Mouse (Mus musculus) hindbrain, embryonic 13.5 days (tissue): ENCODE measurements at regions not wholly inside any gene's neighbourhood (a gene's known extent, or its start where the extent isn't known, plus 50 kb on each side); places are given as distances from the start of the nearest gene placed in this dataset.

ENCODE experiments used
- ATAC-seq: fragments of 200-750 bp; cut with Nextera tagmentation; 2 replicates; pipeline ENCODE4 v1.8.0; 2017; ENCODE audit warnings: moderate TSS enrichment; ENCODE audit not compliant: low FRiP score
- H3K27ac ChIP-seq: fragments of 300-500 bp; sonication (generic); 2 replicates; pipeline ENCODE4 v1.5.1; 2015; ENCODE audit warnings: inconsistent platforms, mild to moderate bottlenecking, moderate library complexity
- H3K27me3 ChIP-seq: fragments of 300-500 bp; sonication (generic); 2 replicates; pipeline ENCODE4 v1.6.1; 2015; ENCODE audit warnings: mild to moderate bottlenecking, inconsistent platforms
- H3K36me3 ChIP-seq: fragments of 300-500 bp; sonication (generic); 2 replicates; pipeline ENCODE4 v1.6.1; 2015; ENCODE audit warnings: mild to moderate bottlenecking, inconsistent platforms
- H3K4me1 ChIP-seq: fragments of 300-500 bp; sonication (generic); replicated peaks from 2 replicates; pipeline ENCODE4 v1.6.1; 2015; ENCODE audit warnings: inconsistent platforms
- H3K4me2 ChIP-seq: fragments of 300-500 bp; sonication (generic); 2 replicates; pipeline ENCODE4 v1.6.1; 2015; ENCODE audit warnings: inconsistent platforms, mild to moderate bottlenecking, moderate library complexity
- H3K4me3 ChIP-seq: fragments of 300-500 bp; sonication (generic); 2 replicates; pipeline ENCODE4 v1.5.1; 2015; ENCODE audit warnings: mild to moderate bottlenecking, inconsistent platforms
- H3K9ac ChIP-seq: fragments of 300-500 bp; sonication (generic); 2 replicates; pipeline ENCODE4 v1.6.1; 2015; ENCODE audit warnings: mild to moderate bottlenecking, inconsistent platforms
- H3K9me3 ChIP-seq: fragments of 300-500 bp; sonication (generic); 2 replicates; pipeline ENCODE4 v1.6.1; 2016; ENCODE audit warnings: inconsistent platforms
- WGBS: fragments of 180-500 bp; shearing (Covaris S2); methylation state at CpG from one replicate; pipeline ENCODE4 v1.1.7; 2015; 5-methylcytosine and 5-hydroxymethylcytosine counted together

DNA sequence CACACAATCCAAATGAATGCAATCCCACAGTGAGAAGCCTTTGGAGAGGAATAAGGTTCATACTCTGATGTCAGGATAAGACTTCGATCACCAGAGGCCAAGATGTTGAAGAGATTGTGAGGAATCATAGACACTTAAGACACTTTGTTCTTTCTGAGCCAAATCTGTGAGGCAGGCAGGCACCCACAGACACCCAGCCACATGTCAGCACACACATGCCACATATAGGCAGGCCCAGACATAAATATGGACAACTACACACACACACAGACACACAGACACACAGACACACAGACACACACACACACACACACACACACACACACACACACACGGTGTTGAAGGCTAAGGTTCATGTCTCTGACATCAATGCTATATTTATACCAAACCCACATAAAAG, 185.1 kb upstream of the Frmd6 start:
- Histone ChIP-seq H3K9me3 (no peaks in the 10 kb centered on the region), H3K9ac (no peak overlapping the region)
- no peak for ATAC-seq

GRCm38 (mm10) chr12:70644910-70645309, 180.4 kb upstream of the Frmd6 start:
- no peaks in the 10 kb centered on the region for H3K36me3 ChIP-seq
- H3K9ac ChIP-seq = no peak overlapping the region
- WGBS = 88% methylated on average over 2 of the region's 2 CpGs
- no peaks in the 10 kb centered on the region for H3K27me3 ChIP-seq
- no peaks in the 10 kb centered on the region for H3K9me3 ChIP-seq
- no peaks in the 10 kb centered on the region for H3K4me1 ChIP-seq
- no peak overlapping the region for H3K4me2 ChIP-seq
- no peak overlapping the region for H3K4me3 ChIP-seq
- no peak for ATAC-seq
- H3K27ac ChIP-seq = no peak overlapping the region

More for the DNA sequence above, 185.1 kb upstream of the Frmd6 start:
- no peaks in the 10 kb centered on the region for H3K4me1 ChIP-seq
- no peak overlapping the region for H3K4me2 ChIP-seq
- H3K36me3 ChIP-seq = no peaks in the 10 kb centered on the region
- H3K4me3 ChIP-seq = no peak overlapping the region
- no peaks in the 10 kb centered on the region for H3K27me3 ChIP-seq
- WGBS = 91% methylated on average over 2 of the region's 2 CpGs
- H3K27ac ChIP-seq = no peak overlapping the region

GRCm38 (mm10) chr12:70645407-70645806, 179.9 kb upstream of the Frmd6 start:
- H3K4me3 ChIP-seq = no peak overlapping the region
- H3K36me3 ChIP-seq = no peaks in the 10 kb centered on the region
- no peak for ATAC-seq
- no peak overlapping the region for H3K4me2 ChIP-seq
- H3K27ac ChIP-seq = no peak overlapping the region
- WGBS = 64% methylated on average over 3 of the region's 3 CpGs
- no peak overlapping the region for H3K9ac ChIP-seq
- H3K4me1 ChIP-seq = no peaks in the 10 kb centered on the region
- H3K9me3 ChIP-seq = no peaks in the 10 kb centered on the region
- no peaks in the 10 kb centered on the region for H3K27me3 ChIP-seq

- no peak overlapping the region for H3K9ac ChIP-seq
- H3K4me2 ChIP-seq = no peak overlapping the region
- ATAC-seq = no peak
- H3K27ac ChIP-seq = no peak overlapping the region
- no peaks in the 10 kb centered on the region for H3K9me3 ChIP-seq
- H3K27me3 ChIP-seq = no peaks in the 10 kb centered on the region
- H3K36me3 ChIP-seq = no peaks in the 10 kb centered on the region
- H3K4me3 ChIP-seq = no peak overlapping the region
- 63% methylated on average over 6 of the region's 6 CpGs for WGBS
- H3K4me1 ChIP-seq = no peaks in the 10 kb centered on the region
Measured at GRCm38 (mm10) chr12:70647516-70647915, 177.8 kb upstream of the Frmd6 start.

DNA sequence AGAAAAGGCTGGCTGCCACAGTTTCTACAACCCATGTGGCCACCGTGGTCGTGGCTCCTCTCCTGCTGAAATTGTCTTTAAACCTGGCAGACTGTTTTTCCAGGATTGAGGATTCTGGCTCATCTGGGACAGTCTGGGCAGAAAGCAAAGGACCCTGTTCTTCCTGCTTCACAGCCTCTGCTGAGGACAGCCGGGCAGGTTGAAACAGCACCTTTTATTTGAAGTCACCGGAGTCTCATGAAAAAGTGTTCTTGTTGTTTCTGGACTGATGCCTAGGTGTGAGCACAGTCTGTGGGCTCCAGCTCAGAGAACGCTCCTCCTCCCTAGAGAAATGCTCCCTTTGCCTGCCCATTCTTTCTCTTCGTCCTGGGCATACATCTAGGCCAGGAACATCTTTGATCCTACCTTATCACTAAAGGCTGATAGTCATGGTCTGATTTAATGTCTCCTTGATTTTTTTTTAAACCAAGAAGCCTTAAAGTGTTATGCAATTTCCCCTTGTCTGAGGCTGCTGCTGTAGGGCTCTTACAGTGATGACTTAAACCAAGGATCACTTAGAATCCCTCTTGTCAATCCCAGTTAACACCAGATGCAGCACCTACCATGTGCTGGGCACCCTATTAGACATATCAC, 177.0 kb upstream of the Frmd6 start:
- no peak overlapping the region for H3K27ac ChIP-seq
- no peak overlapping the region for H3K4me3 ChIP-seq
- no peaks in the 10 kb centered on the region for H3K9me3 ChIP-seq
- no peak for ATAC-seq
- H3K36me3 ChIP-seq = no peaks in the 10 kb centered on the region
- no peaks in the 10 kb centered on the region for H3K4me1 ChIP-seq
- H3K27me3 ChIP-seq = no peaks in the 10 kb centered on the region
- no peak overlapping the region for H3K4me2 ChIP-seq
- H3K9ac ChIP-seq = no peak overlapping the region
- WGBS = 86% methylated on average over 6 of the region's 6 CpGs

- Histone ChIP-seq H3K9me3 (no peaks in the 10 kb centered on the region), H3K4me1 (no peaks in the 10 kb centered on the region), H3K4me2 (no peak overlapping the region), H3K27ac (no peak overlapping the region), H3K27me3 (no peaks in the 10 kb centered on the region), H3K4me3 (no peak overlapping the region), H3K36me3 (no peaks in the 10 kb centered on the region), H3K9ac (no peak overlapping the region)
- WGBS = 92% methylated on average over 1 of the region's 1 CpGs
- ATAC-seq = no peak
Measured at GRCm38 (mm10) chr12:70648812-70649188, 176.5 kb upstream of the Frmd6 start.

GRCm38 (mm10) chr12:70649691-70650090, 175.6 kb upstream of the Frmd6 start:
- Histone ChIP-seq H3K4me2 (no peak overlapping the region), H3K9ac (no peak overlapping the region), H3K4me1 (no peaks in the 10 kb centered on the region), H3K9me3 (no peaks in the 10 kb centered on the region), H3K27ac (no peak overlapping the region), H3K27me3 (no peaks in the 10 kb centered on the region), H3K4me3 (no peak overlapping the region), H3K36me3 (no peaks in the 10 kb centered on the region)
- ATAC-seq = no peak
- WGBS = 92% methylated on average over 2 of the region's 2 CpGs

GRCm38 (mm10) chr12:70650470-70650869, 174.8 kb upstream of the Frmd6 start:
- Histone ChIP-seq H3K4me2 (no peak overlapping the region), H3K4me3 (no peak overlapping the region), H3K27ac (no peak overlapping the region), H3K9me3 (no peaks in the 10 kb centered on the region), H3K9ac (no peak overlapping the region), H3K36me3 (no peaks in the 10 kb centered on the region), H3K27me3 (no peaks in the 10 kb centered on the region), H3K4me1 (no peaks in the 10 kb centered on the region)
- no peak for ATAC-seq
- WGBS = 74% methylated on average over 4 of the region's 4 CpGs

DNA sequence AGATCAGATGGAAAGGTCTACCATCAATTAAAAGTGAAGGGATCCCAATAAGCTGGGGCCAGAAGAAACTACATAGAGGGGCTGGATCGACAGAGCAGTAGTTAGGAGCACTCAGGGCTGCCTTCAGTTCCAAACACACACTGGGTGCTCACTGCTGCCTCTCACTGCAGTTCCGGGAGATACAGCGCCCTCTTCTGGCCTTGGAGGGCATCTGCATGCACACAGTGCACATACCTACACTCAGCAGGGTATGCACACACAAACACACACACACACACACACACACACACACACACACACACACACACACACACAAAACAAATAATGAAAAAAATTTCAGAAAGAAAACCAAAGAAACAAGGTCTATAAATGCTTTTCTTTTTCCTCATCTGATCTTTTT, 172.6 kb upstream of the Frmd6 start:
- no peaks in the 10 kb centered on the region for H3K36me3 ChIP-seq
- no peaks in the 10 kb centered on the region for H3K9me3 ChIP-seq
- H3K4me3 ChIP-seq = no peak overlapping the region
- 82% methylated on average over 3 of the region's 3 CpGs for whole genome bisulfite sequencing
- H3K9ac ChIP-seq = no peak overlapping the region
- H3K27me3 ChIP-seq = no peaks in the 10 kb centered on the region
- H3K4me2 ChIP-seq = no peak overlapping the region
- no peak overlapping the region for H3K27ac ChIP-seq
- H3K4me1 ChIP-seq = no peaks in the 10 kb centered on the region
- no peak for ATAC-seq

GRCm38 (mm10) chr12:70653971-70654370, 171.3 kb upstream of the Frmd6 start:
- 86% methylated on average over 8 of the region's 8 CpGs for WGBS
- Histone ChIP-seq H3K4me2 (no peak overlapping the region), H3K27me3 (no peaks in the 10 kb centered on the region), H3K4me3 (no peak overlapping the region), H3K27ac (no peak overlapping the region), H3K9ac (no peak overlapping the region), H3K36me3 (no peaks in the 10 kb centered on the region), H3K4me1 (no peaks in the 10 kb centered on the region), H3K9me3 (no peaks in the 10 kb centered on the region)
- no peak for ATAC-seq

DNA sequence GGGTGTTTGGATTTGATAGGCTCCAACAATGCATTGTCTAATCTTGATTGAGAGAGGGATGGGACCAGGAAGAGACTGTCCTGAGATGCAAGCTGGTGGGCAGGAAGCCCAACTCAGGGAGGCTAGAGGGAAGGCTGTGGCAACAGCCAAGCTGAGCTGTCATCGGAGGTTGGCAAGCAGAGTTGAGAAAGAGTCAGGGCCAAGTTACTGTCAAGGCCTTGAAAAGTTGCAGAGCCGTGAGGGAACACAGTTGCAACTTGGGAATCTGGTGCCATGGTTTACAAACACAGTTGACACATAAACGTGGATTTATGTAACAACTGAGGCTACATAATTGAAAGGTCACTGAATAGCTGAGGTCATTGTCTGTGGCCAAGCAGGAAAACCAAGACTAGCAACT, 170.8 kb upstream of the Frmd6 start:
- no peak overlapping the region for H3K4me3 ChIP-seq
- no peak overlapping the region for H3K9ac ChIP-seq
- no peak for ATAC-seq
- no peak overlapping the region for H3K4me2 ChIP-seq
- no peaks in the 10 kb centered on the region for H3K27me3 ChIP-seq
- WGBS = 78% methylated on average over 3 of the region's 3 CpGs
- H3K36me3 ChIP-seq = no peaks in the 10 kb centered on the region
- H3K27ac ChIP-seq = no peak overlapping the region
- no peaks in the 10 kb centered on the region for H3K4me1 ChIP-seq
- H3K9me3 ChIP-seq = no peaks in the 10 kb centered on the region

DNA sequence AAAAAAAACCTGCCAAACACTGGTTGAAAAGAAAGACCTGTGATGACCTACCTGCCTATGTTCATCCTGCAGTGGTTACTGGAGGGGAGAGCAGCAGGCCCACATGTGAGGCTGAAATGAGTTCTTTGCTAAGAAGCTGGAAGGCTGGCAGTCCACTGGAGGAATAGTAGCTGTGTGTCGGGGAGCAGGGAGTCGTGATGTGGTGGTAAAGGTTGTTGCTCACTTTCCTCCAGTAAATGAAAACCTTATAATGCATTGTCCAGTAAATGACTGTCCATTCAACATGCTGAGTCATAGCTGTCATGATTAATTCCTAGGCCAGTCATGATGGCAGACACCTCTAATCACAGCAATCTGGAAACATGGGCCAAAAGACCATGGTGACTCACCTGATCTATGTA, 169.9 kb upstream of the Frmd6 start:
- Histone ChIP-seq H3K27ac (no peak overlapping the region), H3K9me3 (no peaks in the 10 kb centered on the region), H3K4me3 (no peak overlapping the region), H3K4me1 (no peaks in the 10 kb centered on the region), H3K9ac (no peak overlapping the region), H3K36me3 (no peaks in the 10 kb centered on the region), H3K27me3 (no peaks in the 10 kb centered on the region), H3K4me2 (no peak overlapping the region)
- WGBS = 91% methylated on average over 2 of the region's 2 CpGs
- no peak for ATAC-seq

DNA sequence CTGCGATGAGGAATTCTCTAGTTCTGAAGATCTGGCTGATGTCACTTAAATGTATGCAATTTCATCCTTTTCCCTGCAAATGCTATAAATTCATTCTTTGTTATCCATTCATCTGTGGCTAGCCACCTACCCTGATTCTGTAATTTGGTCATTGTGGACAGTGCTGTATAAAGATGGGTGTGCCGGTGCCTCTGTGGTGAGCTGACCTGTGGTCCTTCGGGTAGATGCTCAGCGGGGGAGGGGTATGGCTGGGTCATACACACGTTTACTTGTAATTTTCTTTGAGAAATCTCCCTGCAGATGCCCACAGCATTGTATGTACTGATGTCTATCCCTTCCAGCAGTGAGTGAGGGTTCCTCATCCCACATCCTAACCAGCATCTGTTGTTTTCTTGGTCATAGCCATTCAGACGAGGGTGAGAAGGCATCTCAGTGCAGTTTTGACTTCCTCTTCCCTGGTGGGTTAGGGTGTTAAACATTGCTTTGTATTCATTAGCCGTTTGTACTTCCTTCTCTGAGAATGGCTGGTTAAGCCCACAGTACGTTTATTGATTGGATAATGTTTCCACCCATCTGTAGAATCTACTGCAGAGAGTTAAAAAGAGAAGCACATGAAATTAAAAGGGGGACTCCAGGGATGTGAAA, 169.3 kb upstream of the Frmd6 start:
- Histone ChIP-seq H3K27ac (no peak overlapping the region), H3K27me3 (no peaks in the 10 kb centered on the region), H3K9me3 (no peaks in the 10 kb centered on the region), H3K4me2 (no peak overlapping the region), H3K4me3 (no peak overlapping the region), H3K36me3 (no peaks in the 10 kb centered on the region), H3K9ac (no peak overlapping the region), H3K4me1 (no peaks in the 10 kb centered on the region)
- WGBS = 80% methylated on average over 8 of the region's 8 CpGs
- ATAC-seq = no peak
